Mouse (Mus musculus) spleen, adult 2 months (tissue): Measurements from ENCODE around the gene Prex1.

ENCODE experiments used
- CTCF ChIP-seq: fragments of 200-500 bp; IDR thresholded peaks from 2 replicates; pipeline ENCODE4 v1.5.1; 2011; ENCODE audit warnings: mild to moderate bottlenecking, inconsistent platforms; ENCODE audit not compliant: insufficient read depth, insufficient read length, insufficient replicate concordance; ENCODE audit errors: extremely low read depth
- POLR2A ChIP-seq: fragments of 200-500 bp; IDR thresholded peaks from 2 replicates; pipeline ENCODE4 v1.6.1; 2011; ENCODE audit warnings: low read depth, low read length, inconsistent platforms

- no peak for TF ChIP-seq CTCF
- TF ChIP-seq POLR2A = no peak
These were observed 39.7 kb downstream of the Prex1 start for GRCm38 (mm10) chr2:166673951-166674350.
